Mouse (Mus musculus) lung, adult 2 months (tissue): ENCODE data around the gene Lekr1.

Source experiments
- CTCF ChIP-seq: fragments of 200-500 bp; IDR thresholded peaks from 2 replicates; pipeline ENCODE4 v1.5.1; 2011; ENCODE audit warnings: mild to moderate bottlenecking, low read length, control low read depth; ENCODE audit not compliant: insufficient read depth
- POLR2A ChIP-seq: fragments of 200-500 bp; IDR thresholded peaks from 2 replicates; pipeline ENCODE4 v1.6.1; 2011; ENCODE audit warnings: low read depth, mild to moderate bottlenecking, control low read depth, low read length, borderline replicate concordance; ENCODE audit errors: extremely low read depth

GRCm38 (mm10) chr3:65829230-65829629, 163.2 kb downstream of the Lekr1 start:
- TF ChIP-seq POLR2A (no peak), CTCF (no peak)
